Mouse (Mus musculus) heart, adult 18-20 months (tissue): ENCODE results near the gene Tmem256. TPM values are rescaled to one million over a fixed set of nuclear protein-coding genes. Genes with fewer than 3 reads are reported as not detected.

ENCODE experiments used
- DNase-seq, 2 experiments: peaks; one replicate each; pipeline ENCODE4 v3.0.0; 2021 to 2022; ENCODE audit warnings: mixed read lengths in 1 of 2
- total RNA-seq, 2 experiments: library from RNA; stranded (reverse); gene quantifications; 2 replicates each; pipeline ENCODE4 v1.2.3; 2021

Tmem256 gene
- total RNA-seq, 2 experiments from 2014 or later: 232 to 246 TPM

GRCm38 (mm10) chr11:69810280-69810679, 28.0 kb upstream of the Tmem256 start:
- no peak for DNase-seq

- DNase-seq: no peak
These were observed 23.2 kb upstream of the Tmem256 start, which contains the start of gene Gm39566 for GRCm38 (mm10) chr11:69815155-69815554. Gene Gm39566, minus strand, starts transcription at chr11:69815298.

DNA sequence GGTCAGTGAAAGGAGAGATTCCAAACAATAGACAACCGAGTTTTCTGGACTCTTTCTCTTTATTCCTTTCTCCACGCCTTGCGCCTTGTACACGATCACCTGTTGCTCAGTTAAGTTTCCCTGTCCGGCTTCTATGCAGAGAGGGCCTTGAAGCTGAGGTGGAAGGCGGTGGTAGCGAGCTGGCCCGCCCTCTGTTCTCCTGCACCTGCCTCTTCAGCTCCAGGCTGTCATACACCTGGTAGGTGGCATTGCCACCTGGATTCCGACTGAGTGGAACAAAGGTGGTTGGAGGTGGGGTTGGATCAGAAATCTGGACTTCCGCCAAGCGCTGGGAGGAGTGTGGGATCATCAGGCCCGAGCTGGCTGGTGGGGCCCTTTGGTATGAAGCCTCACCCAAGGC, 21.8 kb upstream of the Tmem256 start:
- no peak for DNase-seq

DNA sequence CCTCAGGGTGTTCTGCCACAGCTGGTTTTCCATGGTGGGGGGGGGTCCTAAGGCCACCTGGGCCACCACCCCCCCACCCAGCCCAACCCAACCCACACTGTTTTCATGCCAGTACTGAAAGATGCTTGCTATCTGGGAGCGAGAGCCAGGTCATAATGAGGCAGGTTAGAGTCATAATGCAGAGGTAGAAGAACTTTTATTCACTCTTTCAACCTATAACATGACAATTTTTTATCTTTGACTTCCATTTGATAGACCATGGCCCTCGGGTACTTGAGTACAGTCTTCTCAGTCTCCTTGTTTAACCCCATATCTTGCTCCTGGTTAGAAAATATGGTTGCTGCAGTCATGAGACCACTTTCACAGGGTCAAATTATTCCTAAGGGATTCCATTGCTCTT, 19.9 kb upstream of the Tmem256 start, which contains the start of gene Spem2:
TSS of gene Spem2 (minus strand) at position 101 of the 400 bp plus-strand sequence.
- DNase-seq: no peak

- DNase-seq: no peak
These were observed 19.4 kb upstream of the Tmem256 start for GRCm38 (mm10) chr11:69818871-69819270.

DNA sequence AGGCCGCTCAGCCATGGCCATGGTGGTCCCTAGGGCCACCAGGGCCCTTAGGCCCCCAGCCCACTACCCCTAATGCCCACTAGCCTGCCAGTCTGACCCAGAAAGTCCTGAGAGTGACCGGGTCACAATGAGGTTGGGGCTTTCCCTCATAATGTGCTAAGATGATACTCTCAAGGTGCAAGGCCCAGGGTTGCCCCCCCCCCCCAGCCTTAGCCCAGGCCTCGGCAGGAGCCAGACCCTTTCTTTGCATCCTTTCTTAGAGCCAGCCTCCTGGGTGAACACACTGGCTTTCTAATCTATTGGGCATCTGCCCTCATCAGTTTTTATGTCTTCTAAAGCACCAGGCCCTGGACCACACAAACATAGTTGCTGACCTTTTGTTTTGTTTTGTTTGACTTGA, 16.2 kb upstream of the Tmem256 start, which contains the start of gene Spem1:
TSS of gene Spem1 (minus strand) at position 101 of the 400 bp plus-strand sequence.
- no peak for DNase-seq

GRCm38 (mm10) chr11:69823456-69823855, 14.9 kb upstream of the Tmem256 start:
- DNase-seq: no peak

DNA sequence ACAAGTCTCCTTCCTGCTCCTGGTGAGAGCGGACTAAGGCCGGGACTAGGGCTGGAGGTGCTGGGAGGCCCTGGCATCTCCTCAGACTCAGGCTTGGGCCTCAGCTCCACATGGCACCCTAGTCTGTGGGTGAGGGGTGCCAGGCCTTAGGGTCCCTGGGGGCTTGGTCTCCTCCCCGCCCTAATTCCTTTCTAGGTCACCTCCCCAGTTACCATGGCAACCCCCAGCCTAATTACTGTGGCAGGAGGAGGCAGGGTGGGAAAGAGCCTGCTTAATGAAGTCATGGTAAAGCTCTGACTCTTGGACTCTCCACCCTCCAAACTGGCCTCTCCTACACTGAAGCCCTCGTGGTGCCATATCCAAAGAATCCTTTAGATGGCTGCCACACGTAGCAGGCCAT, 9.5 kb upstream of the Tmem256 start:
- DNase-seq: no peak

GRCm38 (mm10) chr11:69833554-69833953, 4.8 kb upstream of the Tmem256 start:
- no peak for DNase-seq

- no peak for DNase-seq
These were observed 4.2 kb upstream of the Tmem256 start for GRCm38 (mm10) chr11:69834001-69834549.

DNA sequence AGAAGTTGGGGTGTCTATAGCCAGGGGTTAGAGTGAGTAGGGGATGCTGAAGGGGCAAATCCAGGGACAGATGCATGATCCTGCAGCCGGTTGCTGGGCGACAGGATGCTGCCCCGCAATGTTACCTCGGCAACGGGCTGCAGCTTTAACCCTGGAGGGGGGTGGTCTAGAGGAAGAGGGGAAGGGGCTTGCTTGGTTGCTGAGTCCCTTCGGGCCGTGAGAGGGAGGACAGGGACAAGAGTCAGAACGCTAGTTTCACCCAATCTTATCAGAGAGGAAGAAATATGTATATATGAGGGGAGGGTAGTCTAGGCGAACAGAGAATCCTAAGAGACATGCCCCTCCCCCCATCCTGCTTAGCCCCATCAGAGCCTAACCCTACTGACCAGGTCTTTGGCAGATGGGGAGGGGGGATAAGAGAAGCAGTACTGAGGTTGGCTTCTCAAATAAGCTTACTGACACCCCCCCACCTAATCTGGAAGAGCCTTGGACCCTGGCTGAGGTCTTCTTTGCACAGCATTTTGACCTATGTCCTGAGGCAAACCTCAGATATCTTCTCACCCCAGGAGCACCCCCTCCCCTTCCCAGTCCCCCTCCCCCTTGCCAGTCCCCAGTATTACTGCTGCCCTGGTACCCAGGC, 2.9 kb upstream of the Tmem256 start:
- no peak for DNase-seq

DNA sequence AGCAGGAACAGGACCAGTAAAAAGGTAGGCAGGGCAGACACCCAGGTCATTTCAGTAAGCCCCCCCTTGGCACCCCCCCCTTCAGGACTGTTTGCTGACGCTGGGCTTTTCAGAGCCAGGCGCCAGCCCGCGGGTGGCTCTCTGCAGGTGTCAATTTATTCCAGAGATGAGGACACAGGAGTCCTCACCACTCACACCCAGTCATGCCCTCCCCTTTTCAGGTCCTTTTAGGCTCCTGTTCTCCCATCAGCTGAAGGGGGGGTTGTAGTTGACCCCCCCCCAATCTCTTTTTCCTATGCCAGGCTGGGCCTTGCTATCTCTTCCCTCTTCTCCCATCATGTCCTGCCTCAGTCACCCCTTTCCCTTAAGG, 2.4 kb upstream of the Tmem256 start:
- DNase-seq: no peak

DNA sequence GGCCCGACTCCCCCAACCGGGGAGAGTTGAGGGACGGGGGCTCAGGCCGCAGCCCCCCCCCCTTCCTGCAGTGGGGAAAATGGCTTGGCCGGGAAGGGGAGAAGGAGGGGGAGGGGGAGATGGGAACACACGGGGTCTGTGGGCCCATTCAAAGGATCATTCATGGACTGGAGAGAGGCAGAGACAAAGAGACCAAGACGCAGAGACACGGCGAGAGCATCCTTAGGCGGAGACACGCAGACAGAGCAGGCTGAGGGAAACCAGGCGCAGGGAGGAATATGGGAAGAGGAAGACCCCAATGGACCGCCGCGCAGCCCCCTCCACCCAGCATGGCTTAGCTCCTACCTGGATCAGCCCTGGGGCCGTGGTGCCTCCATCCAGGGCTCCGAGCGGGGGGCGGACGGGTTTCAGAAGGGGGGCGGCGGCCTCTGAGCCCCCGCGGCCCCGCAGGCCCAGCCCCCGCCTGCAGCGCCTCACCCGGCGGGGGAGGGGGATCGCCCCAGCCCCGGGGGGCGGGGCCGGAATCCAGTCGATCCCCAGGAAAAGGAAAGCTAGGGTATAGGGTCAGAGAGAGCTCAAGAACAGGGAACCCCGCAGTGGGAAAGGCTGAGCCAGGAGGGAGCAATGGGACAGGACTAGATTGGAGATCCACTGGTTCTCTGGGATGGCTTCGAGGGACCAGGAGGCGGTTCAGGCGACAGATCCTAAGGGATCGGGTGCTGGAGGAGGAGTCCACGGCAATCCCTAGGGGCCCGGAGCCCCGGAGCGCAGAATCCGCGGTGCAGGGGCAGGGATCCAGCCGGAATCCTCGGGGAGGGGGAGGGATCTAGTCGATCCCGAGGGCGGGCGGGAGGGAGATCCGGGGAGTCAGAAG, 1.4 kb upstream of the Tmem256 start:
- DNase-seq: peak; percentile 54 to 69

- DNase-seq: no peak
These were observed 736 bp upstream of the Tmem256 start, which contains the start of gene Nlgn2 for GRCm38 (mm10) chr11:69837604-69837951. Gene Nlgn2, minus strand, starts transcription at chr11:69837784.

- no peak for DNase-seq
These were observed 395 bp downstream of the Tmem256 start for GRCm38 (mm10) chr11:69838714-69839104.

DNA sequence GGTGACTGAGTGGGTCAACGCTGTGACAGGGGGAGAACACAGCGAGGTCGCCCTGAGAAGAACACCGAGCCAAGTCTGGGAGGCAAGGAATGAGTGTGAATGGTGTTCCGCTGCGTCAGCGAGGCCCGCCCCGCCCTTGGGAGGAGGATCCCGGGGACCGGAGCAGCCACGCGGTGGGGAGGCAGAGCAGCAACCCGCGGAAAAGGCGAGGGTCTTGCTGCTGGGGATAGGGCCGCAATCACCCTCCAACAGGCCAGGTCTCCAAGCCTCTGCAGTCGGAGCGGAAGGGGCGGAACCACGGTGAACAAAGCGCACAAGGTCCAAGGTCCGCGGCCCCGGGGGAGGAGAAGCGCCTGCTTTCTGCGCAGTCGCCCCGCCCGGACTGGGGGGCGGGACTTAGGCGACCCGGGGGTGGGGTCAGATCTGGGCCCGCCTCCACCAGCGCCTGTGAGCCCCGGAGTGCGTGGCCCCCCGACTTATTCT, 7.9 kb downstream of the Tmem256 start, which contains the start of gene Plscr3:
TSS of gene Plscr3 (plus strand) at position 179 of the 483 bp plus-strand sequence.
- DNase-seq: peak; percentile 94 to 95

- peak; percentile 57 to 64 for DNase-seq
These were observed 8.7 kb downstream of the Tmem256 start for GRCm38 (mm10) chr11:69846738-69847688.

DNA sequence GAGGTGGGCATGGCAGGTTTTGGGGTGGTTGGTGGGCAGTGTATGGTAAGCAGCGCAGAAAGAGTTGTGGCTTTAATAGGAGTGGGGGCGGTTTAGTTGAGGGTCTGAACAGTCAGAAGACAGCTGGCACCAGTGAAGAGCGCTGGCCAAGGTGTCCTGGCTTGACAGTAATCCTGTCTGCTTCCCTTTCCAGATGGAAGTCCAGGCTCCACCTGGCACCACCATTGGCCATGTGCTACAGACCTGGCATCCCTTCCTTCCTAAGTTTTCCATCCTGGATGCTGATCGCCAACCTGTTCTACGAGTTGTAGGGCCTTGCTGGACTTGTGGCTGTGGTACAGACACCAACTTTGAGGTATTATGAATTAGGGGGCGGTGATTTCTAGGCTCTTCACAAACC, 9.7 kb downstream of the Tmem256 start:
- no peak for DNase-seq

DNA sequence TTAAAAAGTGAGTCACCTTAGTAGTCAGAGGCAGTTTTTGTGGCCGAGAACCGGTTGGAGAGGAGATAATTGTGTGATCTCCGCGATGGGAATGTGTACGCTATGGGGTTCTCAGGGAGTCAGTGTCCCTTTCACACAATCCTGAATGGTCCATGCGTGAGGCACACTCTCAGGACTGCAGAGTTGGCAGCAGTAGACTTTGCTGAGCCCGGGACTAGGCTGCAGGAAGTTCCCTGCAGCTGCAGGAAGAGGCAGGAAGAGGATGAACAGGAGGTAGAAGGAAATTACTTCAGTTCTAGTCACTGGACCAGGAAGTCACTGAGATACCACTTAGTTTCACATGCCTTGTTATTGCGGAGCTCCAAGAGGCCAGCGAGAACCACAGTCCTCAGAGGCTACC, 10.8 kb downstream of the Tmem256 start:
- peak in 1 of 2 experiments; percentile 62 for DNase-seq

DNA sequence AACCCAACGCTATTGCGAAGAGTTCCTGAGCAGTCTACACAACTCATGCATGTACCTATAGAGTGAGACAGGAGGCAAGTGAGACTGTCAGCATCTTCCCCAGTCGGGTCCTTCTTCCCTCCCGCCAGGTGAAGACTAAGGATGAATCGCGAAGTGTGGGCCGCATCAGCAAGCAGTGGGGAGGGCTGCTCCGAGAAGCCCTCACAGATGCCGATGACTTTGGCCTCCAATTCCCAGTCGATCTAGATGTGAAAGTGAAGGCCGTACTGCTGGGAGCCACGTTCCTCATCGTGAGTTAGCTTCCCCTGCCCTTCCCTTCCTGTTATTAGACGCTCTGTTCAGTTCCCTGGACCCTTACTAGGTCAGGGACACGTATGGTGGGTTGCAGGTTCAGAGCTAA, 11.6 kb downstream of the Tmem256 start:
- DNase-seq: no peak

- no peak for DNase-seq
These were observed 12.4 kb downstream of the Tmem256 start for GRCm38 (mm10) chr11:69850754-69851153.

DNA sequence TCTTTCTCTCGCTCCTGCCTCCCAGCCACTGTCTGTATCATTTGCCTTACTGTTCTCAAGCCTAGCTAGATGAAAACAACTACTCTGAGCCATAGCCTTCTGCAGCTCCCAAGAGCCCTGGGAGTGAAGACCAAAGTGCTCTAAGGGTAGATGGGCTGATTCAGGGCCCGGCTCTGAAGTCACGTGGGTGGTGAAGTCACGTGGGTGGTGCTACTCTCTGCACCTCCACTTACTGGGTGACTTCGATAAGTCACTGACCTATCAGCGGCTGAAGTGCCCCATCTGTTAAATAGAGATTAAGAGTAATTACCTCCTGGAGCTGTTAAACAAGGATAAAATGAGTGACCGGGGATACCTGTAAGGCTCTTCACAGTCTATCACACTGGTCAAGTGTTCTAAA, 15.7 kb downstream of the Tmem256 start:
- DNase-seq: peak in 1 of 2 experiments; percentile 20
